Mouse (Mus musculus) hindbrain, embryonic 10.5 days (tissue): ENCODE results near the gene Arhgap11a. TPM values are rescaled to one million over a fixed set of nuclear protein-coding genes. Genes with fewer than 3 reads are reported as not detected.

ENCODE experiments used
- DNase-seq: peaks from one replicate; pipeline ENCODE4 v3.0.0-alpha.2; 2017; ENCODE audit warnings: low spot score
- H3K27ac ChIP-seq: fragments of 300-500 bp; sonication (generic); 2 replicates; pipeline ENCODE4 v1.5.1; 2016; ENCODE audit warnings: mild to moderate bottlenecking, moderate library complexity
- H3K27me3 ChIP-seq: fragments of 300-500 bp; sonication (generic); 2 replicates; pipeline ENCODE4 v1.6.1; 2016; ENCODE audit warnings: mild to moderate bottlenecking; ENCODE audit not compliant: poor library complexity, insufficient read depth, severe bottlenecking
- H3K36me3 ChIP-seq: fragments of 300-500 bp; sonication (generic); 2 replicates; pipeline ENCODE4 v1.6.1; 2016; ENCODE audit warnings: mild to moderate bottlenecking, moderate library complexity
- H3K4me1 ChIP-seq: fragments of 300-500 bp; sonication (generic); replicated peaks from 2 replicates; pipeline ENCODE4 v1.6.1; 2016; ENCODE audit warnings: mild to moderate bottlenecking
- H3K4me3 ChIP-seq: fragments of 300-500 bp; sonication (generic); 2 replicates; pipeline ENCODE4 v1.5.1; 2016; ENCODE audit warnings: mild to moderate bottlenecking, moderate library complexity
- H3K9me3 ChIP-seq: fragments of 300-500 bp; sonication (generic); 2 replicates; pipeline ENCODE4 v1.6.1; 2016; ENCODE audit warnings: mild to moderate bottlenecking, moderate library complexity
- WGBS: fragments of 180-500 bp; shearing (Covaris S2); methylation state at CpG from one replicate; pipeline ENCODE4 v1.1.7; 2016; 5-methylcytosine and 5-hydroxymethylcytosine counted together
- polyA plus RNA-seq: library from polyadenylated mRNA; unstranded; fragments of >200 nt; fragmentation: Nextera tagmentation; extraction: Ambion mirVana; gene quantifications from 2 replicates; pipeline ENCODE4 v1.2.1, GENCODE M21; 2016

Gene Arhgap11a
- polyA plus RNA-seq, 1 experiment from 2014 or later = 31.6 TPM

DNA sequence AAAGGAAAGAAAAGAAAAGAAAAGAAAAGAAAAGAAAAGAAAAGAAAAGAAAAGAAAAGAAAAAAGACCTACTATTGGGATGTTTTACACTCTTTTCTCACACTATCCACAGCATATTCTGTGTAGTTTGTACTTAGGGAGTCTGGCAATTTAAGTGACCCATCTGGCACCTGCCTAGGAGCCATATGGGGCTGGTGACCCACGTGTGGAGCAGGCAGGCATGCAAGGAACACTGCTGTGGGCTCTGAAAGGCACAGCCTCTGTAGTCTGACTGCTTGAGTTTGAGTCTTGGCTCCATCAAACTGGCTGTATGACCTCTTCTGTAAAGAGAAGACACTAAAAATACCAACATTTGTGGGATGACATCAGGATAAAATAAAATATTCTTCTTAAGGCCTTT lies 44.7 kb downstream of the Arhgap11a start:
- no peaks in the 10 kb centered on the region for H3K27me3 ChIP-seq
- H3K27ac ChIP-seq = no peak overlapping the region
- no peaks in the 10 kb centered on the region for H3K36me3 ChIP-seq
- H3K4me3 ChIP-seq = no peak overlapping the region
- no peaks in the 10 kb centered on the region for H3K4me1 ChIP-seq
- DNase-seq = no peak
- WGBS = 48% methylated on average over 1 of the region's 1 CpGs
- H3K9me3 ChIP-seq = no peaks in the 10 kb centered on the region

DNA sequence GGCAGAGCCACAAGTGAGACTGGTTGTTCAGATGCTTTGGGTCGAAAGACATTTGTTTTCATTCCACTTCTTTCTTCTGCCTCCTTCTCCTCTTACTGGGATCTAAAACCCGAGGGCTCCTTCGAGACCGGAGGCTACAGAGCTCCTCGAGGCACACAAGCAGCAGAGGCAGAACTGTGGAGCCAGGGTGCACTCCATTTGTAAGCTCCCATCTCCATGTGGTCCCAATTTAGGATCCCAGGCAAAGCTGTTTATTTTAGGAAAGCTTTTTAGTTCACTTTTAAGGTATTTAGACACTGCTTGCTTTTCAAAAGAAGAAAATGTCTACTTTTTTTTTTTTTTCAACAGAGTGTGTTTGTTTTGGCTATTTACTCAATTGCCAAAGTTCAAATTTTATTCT lies 47.6 kb downstream of the Arhgap11a start:
- H3K9me3 ChIP-seq = no peaks in the 10 kb centered on the region
- WGBS = 87% methylated on average over 5 of the region's 5 CpGs
- no peaks in the 10 kb centered on the region for H3K36me3 ChIP-seq
- H3K4me3 ChIP-seq = no peak overlapping the region
- H3K27me3 ChIP-seq = no peaks in the 10 kb centered on the region
- no peaks in the 10 kb centered on the region for H3K4me1 ChIP-seq
- no peak overlapping the region for H3K27ac ChIP-seq
- DNase-seq = no peak

DNA sequence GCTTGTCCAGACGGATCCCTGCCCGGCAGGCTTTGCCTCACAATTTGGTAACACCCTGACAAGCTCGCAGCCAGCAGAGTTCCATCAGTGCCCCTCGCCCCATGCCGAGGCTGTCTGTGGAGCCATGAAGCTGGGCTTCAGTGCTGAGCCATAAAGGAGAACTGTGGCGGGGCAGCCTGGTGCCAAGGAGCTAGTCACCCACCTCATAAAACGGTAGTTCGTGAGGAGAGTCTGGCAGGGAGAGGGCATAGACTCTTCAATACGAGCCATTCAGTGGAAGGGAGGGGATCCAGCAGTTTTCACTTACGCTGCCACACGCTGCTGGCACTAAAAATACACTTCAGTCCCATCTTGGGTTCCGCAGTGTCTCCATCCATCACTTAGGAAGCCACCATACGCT lies 49.9 kb downstream of the Arhgap11a start:
- Histone ChIP-seq H3K4me3 (no peak overlapping the region), H3K36me3 (no peaks in the 10 kb centered on the region), H3K27ac (no peak overlapping the region), H3K9me3 (no peaks in the 10 kb centered on the region), H3K27me3 (no peaks in the 10 kb centered on the region), H3K4me1 (no peaks in the 10 kb centered on the region)
- DNase-seq = no peak
- WGBS = 82% methylated on average over 13 of the region's 13 CpGs

DNA sequence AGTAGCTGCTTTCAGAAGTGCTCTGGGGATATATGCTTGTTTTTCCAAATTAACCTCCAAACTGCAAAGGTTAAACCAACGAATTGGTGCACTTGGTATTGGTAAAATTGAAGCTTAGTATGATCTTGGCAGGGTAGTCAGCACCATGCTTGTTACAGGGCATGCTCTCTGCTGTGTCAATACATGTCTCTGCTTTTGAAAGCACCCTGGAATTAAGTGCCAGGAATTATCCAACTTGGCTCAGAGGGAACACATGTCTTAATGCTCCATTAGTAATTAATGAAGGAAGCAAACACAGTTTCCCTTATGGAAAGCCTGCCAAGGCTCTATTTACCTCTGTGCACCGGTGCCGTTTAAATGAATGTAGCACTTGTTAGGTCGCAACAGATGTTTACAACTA lies 53.3 kb downstream of the Arhgap11a start:
- no peaks in the 10 kb centered on the region for H3K4me1 ChIP-seq
- no peak for DNase-seq
- no peaks in the 10 kb centered on the region for H3K36me3 ChIP-seq
- no peak overlapping the region for H3K27ac ChIP-seq
- WGBS = 84% methylated on average over 4 of the region's 4 CpGs
- H3K4me3 ChIP-seq = no peak overlapping the region
- no peaks in the 10 kb centered on the region for H3K9me3 ChIP-seq
- no peaks in the 10 kb centered on the region for H3K27me3 ChIP-seq

DNA sequence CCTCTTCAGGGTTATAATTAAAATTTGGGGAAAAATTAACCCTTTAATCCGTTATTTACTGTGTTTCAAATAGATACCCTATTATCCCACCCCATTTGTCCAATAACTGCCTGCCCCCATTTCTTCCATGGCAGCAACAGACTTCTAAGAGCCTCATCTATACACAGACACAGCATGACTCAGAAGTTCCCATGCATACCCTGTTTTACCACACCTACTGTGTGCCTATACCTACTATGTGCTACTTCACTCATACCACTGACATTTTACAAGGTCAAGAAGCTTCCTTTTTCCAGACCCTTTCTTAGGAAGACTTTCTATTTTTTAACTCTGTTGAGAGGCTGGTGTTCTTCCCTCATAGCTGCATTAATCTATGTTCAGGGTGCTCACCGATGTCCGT lies 54.9 kb downstream of the Arhgap11a start:
- Histone ChIP-seq H3K36me3 (no peaks in the 10 kb centered on the region), H3K4me1 (no peaks in the 10 kb centered on the region), H3K27ac (no peak overlapping the region), H3K4me3 (no peak overlapping the region), H3K27me3 (no peaks in the 10 kb centered on the region), H3K9me3 (no peaks in the 10 kb centered on the region)
- WGBS = 93% methylated on average over 3 of the region's 3 CpGs
- no peak for DNase-seq

DNA sequence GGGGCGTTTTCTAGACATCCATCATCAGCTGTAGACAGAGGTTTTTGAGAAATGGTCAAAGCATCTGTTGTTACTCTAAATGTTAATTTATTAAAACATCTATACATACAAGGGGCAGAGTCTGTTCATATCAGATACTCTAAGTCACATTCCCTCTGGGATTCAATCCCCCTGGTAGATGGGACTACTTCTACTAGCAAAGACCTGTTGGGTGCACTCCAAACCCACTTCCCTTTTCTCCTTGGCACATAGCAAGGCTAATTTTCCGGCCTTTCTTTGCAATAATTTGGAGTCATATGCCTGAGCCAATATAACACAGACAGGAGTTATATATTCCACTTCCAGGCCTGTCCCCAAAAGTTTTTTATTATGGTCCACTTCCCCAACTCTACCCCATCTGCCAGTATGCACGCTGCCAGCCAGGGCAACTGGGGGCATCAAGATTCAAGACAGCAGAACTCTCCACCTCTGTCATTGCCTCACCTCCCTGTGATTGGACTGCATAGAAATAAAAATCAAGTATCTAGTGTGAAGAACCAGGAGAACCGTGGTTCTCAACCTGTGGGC lies 59.6 kb downstream of the Arhgap11a start:
- no peak for DNase-seq
- no peaks in the 10 kb centered on the region for H3K4me1 ChIP-seq
- H3K27me3 ChIP-seq = no peaks in the 10 kb centered on the region
- H3K36me3 ChIP-seq = no peaks in the 10 kb centered on the region; the same call in 1 of the 2 replicates
- no peak overlapping the region for H3K27ac ChIP-seq
- no peak overlapping the region for H3K4me3 ChIP-seq
- no peaks in the 10 kb centered on the region for H3K9me3 ChIP-seq
- 88% methylated on average over 4 of the region's 4 CpGs for WGBS

DNA sequence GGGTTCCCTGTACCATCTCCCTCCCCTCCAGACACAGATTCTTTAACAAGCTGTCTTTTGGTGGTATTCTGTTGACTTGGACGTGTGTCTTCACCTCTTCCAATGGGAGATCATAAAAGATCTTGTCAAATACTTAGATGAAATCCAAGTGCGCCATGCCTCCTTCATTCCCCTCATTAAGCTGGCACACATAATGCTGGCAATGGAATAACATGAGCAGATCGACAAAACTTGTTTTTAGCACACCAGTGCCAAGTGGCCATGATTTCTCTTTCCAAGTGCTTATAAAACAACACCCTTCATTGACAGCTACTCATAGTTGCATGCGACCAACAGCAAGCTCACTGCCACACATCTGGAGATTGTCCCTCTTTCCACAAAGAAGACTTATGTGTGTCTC lies 60.6 kb downstream of the Arhgap11a start:
- DNase-seq = no peak
- H3K9me3 ChIP-seq = no peaks in the 10 kb centered on the region
- whole genome bisulfite sequencing = 89% methylated on average over 4 of the region's 4 CpGs

DNA sequence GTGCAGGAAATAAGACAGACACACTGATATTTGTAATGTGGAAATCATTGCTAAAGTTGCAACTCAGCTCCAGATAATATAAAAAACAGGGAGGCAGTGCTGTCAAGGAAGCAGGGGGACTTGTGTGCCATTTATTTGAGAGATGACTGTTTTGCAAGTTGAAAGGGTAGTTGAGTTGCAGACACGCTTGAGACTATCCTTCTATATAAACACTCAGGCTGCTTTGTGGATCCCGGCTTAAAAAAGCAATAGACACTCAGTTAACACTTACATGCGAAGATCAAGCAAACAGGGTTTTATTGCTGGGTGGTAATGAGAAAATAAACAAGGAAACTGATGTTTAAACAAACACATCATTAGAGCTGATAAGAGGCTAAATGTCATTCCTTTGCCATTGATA lies 63.6 kb downstream of the Arhgap11a start:
- Histone ChIP-seq H3K4me3 (no peak overlapping the region), H3K4me1 (no peaks in the 10 kb centered on the region), H3K9me3 (no peaks in the 10 kb centered on the region), H3K27ac (no peak overlapping the region), H3K27me3 (no peaks in the 10 kb centered on the region), H3K36me3 (no peaks in the 10 kb centered on the region; the same call in 1 of the 2 replicates)
- DNase-seq = no peak
- 77% methylated on average over 3 of the region's 3 CpGs for WGBS

More for the DNA sequence above, 60.6 kb downstream of the Arhgap11a start:
- no peak overlapping the region for H3K4me3 ChIP-seq
- no peaks in the 10 kb centered on the region for H3K4me1 ChIP-seq
- no peaks in the 10 kb centered on the region; the same call in 1 of the 2 replicates for H3K36me3 ChIP-seq
- no peak overlapping the region for H3K27ac ChIP-seq
- H3K27me3 ChIP-seq = no peaks in the 10 kb centered on the region

DNA sequence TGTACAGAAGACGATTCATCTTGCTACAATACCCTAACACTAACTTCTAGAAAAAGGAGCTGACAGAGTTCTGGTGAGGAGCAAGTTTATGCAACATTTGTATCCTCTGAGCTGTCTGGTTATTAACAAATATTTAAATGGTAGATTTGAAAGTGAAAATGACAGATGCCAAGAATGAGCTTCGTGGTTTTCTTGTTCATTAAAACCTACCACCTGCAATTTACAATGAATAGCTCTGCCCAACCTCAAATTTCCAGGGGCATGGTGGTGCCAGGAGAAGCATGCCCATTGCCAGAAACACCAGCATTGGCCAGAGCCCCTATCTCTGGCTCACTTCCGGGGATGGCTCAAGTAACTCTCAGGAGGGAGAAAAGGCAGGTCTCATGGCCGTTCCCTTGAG lies 66.9 kb downstream of the Arhgap11a start:
- no peak for DNase-seq
- Histone ChIP-seq H3K27ac (no peak overlapping the region), H3K4me1 (no peaks in the 10 kb centered on the region), H3K4me3 (no peak overlapping the region), H3K9me3 (no peaks in the 10 kb centered on the region), H3K36me3 (no peaks in the 10 kb centered on the region), H3K27me3 (no peaks in the 10 kb centered on the region)
- WGBS = 85% methylated on average over 4 of the region's 4 CpGs

Other genes starting within 250 kb of the Arhgap11a start
- gene Grem1, start 90.0 kb downstream of the Arhgap11a start, polyA plus RNA-seq = 0.21 and 0.55 TPM in 2 replicates
- gene Scg5, start 19.5 kb downstream of the Arhgap11a start, polyA plus RNA-seq = 18.4 and 43.0 TPM in 2 replicates
- 0.17 and 0.48 TPM in 2 replicates for gene Gjd2, start 165.0 kb upstream of the Arhgap11a start, polyA plus RNA-seq
- gene Actc1, start 204.9 kb upstream of the Arhgap11a start, polyA plus RNA-seq = 6.3 and 16.5 TPM in 2 replicates